Mouse (Mus musculus): ENCODE measurements around the gene Hist1h2ab. TPM values are rescaled to one million over a fixed set of nuclear protein-coding genes. Genes with fewer than 3 reads are reported as not detected.
"Not testable (repeated sequence)": the region's sequence is repeated elsewhere in the genome, so short reads cannot be mapped to it uniquely, and the experiment has no call there.

Gene Hist1h2ab
- polyA plus RNA-seq (2015; fragmentation: Nextera tagmentation; extraction: Ambion mirVana): 3.7 and 6.8 TPM in 2 replicates

DNA sequence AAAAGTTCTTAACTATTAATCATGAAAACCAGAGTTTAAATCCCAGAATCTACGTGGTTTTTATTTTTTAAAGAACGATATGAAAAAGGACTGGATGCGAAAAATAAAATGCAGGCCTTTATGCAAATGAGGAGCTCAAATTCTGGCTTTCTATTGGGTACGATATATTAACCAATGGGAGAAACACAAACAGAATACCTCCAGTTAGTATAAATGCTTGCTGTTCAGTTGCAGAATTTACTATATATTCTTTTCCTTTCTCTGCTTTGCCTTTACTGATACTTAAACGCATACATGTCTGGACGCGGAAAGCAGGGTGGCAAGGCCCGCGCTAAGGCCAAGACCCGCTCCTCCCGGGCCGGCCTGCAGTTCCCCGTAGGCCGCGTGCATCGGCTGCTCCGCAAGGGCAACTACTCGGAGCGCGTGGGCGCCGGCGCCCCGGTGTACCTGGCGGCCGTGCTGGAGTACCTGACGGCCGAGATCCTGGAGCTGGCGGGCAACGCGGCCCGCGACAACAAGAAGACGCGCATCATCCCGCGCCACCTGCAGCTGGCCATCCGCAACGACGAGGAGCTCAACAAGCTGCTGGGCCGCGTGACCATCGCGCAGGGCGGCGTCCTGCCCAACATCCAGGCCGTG, at the start of gene Hist1h2ab:
Hist1h2ab (plus strand) TSS at position 288 of the 639 bp plus-strand sequence.
- Histone ChIP-seq H3K4me3 (ENCODE audit: low read length) (peak within 1 kb of the TSS; percentile 46), H3K27ac (ENCODE audit: low read depth, low read length) (peak within 1 kb of the TSS; percentile 93), H3K9ac (ENCODE audit: low read depth, low read length) (peak within 1 kb of the TSS; percentile 60; the same call in 1 of the 2 replicates), H3K4me2 (ENCODE audit: low read length) (peak within 1 kb of the TSS; percentile 79)
- H3K9me3 ChIP-seq (ENCODE audit: control insufficient read depth, low read length); H3K27me3 ChIP-seq (replicated peaks; ENCODE audit: control insufficient read depth, insufficient read depth, low read length); H3K4me1 ChIP-seq (ENCODE audit: control insufficient read depth, insufficient read depth, low read depth, low read length); H3K36me3 ChIP-seq (ENCODE audit: control insufficient read depth, insufficient read depth, low read length): not testable (repeated sequence)
- under 1% methylated on average over 25 of the region's 47 CpGs for WGBS
- ATAC-seq: peak; percentile 67

DNA sequence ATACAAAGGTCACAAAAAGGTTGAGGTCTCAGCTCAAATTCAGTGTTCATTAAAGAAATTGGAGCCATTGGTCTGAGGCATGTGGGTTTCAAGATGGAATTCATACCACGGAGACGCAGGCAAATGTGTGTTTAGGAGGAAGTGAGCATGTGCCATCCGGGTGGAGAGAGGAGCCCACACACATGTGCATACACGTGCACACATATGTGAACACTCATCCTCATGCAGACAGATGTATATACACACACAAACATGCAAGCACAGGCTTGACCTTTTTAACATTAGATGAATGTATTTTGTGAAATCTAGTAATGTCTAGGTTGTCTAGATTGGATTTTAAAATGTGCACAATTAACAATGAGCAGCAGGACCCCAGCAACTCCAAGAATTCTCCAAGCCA, 48.7 kb upstream of the Hist1h2ab start:
- H3K4me3 ChIP-seq (ENCODE audit: low read length): no peak overlapping the region
- ATAC-seq: no peak
- no peak overlapping the region for H3K4me2 ChIP-seq (ENCODE audit: low read length)
- no peaks in the 10 kb centered on the region for H3K27me3 ChIP-seq (replicated peaks; ENCODE audit: control insufficient read depth, insufficient read depth, low read length)
- 92% methylated on average over 4 of the region's 4 CpGs for WGBS
- no peak overlapping the region for H3K27ac ChIP-seq (ENCODE audit: low read depth, low read length)
- no peaks in the 10 kb centered on the region for H3K9me3 ChIP-seq (ENCODE audit: control insufficient read depth, low read length)
- peaks cover 8% of the 10 kb centered on the region for H3K4me1 ChIP-seq (ENCODE audit: control insufficient read depth, insufficient read depth, low read depth, low read length)
- no peaks in the 10 kb centered on the region for H3K36me3 ChIP-seq (ENCODE audit: control insufficient read depth, insufficient read depth, low read length)
- no peak overlapping the region for H3K9ac ChIP-seq (ENCODE audit: low read depth, low read length)

GRCm38 (mm10) chr13:23702801-23703200, 48.1 kb upstream of the Hist1h2ab start:
- H3K9ac ChIP-seq (ENCODE audit: low read depth, low read length); H3K9me3 ChIP-seq (ENCODE audit: control insufficient read depth, low read length); H3K4me2 ChIP-seq (ENCODE audit: low read length); H3K27me3 ChIP-seq (replicated peaks; ENCODE audit: control insufficient read depth, insufficient read depth, low read length); H3K4me3 ChIP-seq (ENCODE audit: low read length); ATAC-seq; H3K4me1 ChIP-seq (ENCODE audit: control insufficient read depth, insufficient read depth, low read depth, low read length); H3K36me3 ChIP-seq (ENCODE audit: control insufficient read depth, insufficient read depth, low read length); H3K27ac ChIP-seq (ENCODE audit: low read depth, low read length): not testable (repeated sequence)
- WGBS: 89% methylated on average over 2 of the region's 2 CpGs

DNA sequence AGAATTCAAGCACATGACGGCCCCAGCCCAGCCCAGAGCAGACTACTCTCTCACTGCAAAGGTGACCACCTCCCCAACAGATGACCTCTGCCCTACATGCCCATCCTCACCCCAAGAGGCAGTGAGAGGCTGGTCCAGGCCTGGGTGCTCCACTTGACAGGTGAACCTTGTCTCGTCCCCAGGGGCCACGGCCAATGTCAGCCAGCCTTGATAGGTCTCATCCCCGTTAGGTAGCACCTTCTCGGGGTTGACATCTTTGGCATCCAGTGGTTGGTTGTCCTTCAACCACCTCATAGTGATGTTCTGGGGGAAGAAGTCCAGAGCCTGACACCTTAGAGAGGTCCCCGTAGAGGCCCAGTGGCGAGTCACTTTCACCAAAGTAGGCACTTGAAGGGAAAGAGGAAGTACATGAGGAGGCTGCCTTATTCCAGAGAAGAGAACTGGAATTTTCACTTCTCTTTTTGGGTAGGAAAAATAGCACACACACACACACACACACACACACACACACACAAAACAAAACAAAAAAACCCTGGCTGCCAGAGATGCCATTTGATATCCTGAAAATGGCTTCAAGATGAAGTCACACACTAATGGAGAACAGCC, 45.1 kb upstream of the Hist1h2ab start:
- no peaks in the 10 kb centered on the region for H3K27me3 ChIP-seq (replicated peaks; ENCODE audit: control insufficient read depth, insufficient read depth, low read length)
- no peaks in the 10 kb centered on the region for H3K9me3 ChIP-seq (ENCODE audit: control insufficient read depth, low read length)
- peaks cover 6% of the 10 kb centered on the region for H3K4me1 ChIP-seq (ENCODE audit: control insufficient read depth, insufficient read depth, low read depth, low read length)
- ATAC-seq: no peak
- H3K27ac ChIP-seq (ENCODE audit: low read depth, low read length): no peak overlapping the region
- 95% methylated on average over 7 of the region's 7 CpGs for WGBS
- H3K9ac ChIP-seq (ENCODE audit: low read depth, low read length): no peak overlapping the region
- H3K4me2 ChIP-seq (ENCODE audit: low read length): no peak overlapping the region
- no peak overlapping the region for H3K4me3 ChIP-seq (ENCODE audit: low read length)
- no peaks in the 10 kb centered on the region for H3K36me3 ChIP-seq (ENCODE audit: control insufficient read depth, insufficient read depth, low read length)

GRCm38 (mm10) chr13:23706771-23707170, 44.2 kb upstream of the Hist1h2ab start:
- no peak overlapping the region for H3K9ac ChIP-seq (ENCODE audit: low read depth, low read length)
- H3K9me3 ChIP-seq (ENCODE audit: control insufficient read depth, low read length): no peaks in the 10 kb centered on the region
- WGBS: 94% methylated on average over 12 of the region's 12 CpGs
- H3K4me1 ChIP-seq (ENCODE audit: control insufficient read depth, insufficient read depth, low read depth, low read length): peaks cover 6% of the 10 kb centered on the region
- no peak overlapping the region for H3K4me2 ChIP-seq (ENCODE audit: low read length)
- H3K27me3 ChIP-seq (replicated peaks; ENCODE audit: control insufficient read depth, insufficient read depth, low read length): 0 out of 2 replicates have a peak, but pooled peaks cover 3% of the 10 kb centered on the region
- no peak overlapping the region for H3K4me3 ChIP-seq (ENCODE audit: low read length)
- no peaks in the 10 kb centered on the region for H3K36me3 ChIP-seq (ENCODE audit: control insufficient read depth, insufficient read depth, low read length)
- ATAC-seq: no peak
- no peak overlapping the region for H3K27ac ChIP-seq (ENCODE audit: low read depth, low read length)

DNA sequence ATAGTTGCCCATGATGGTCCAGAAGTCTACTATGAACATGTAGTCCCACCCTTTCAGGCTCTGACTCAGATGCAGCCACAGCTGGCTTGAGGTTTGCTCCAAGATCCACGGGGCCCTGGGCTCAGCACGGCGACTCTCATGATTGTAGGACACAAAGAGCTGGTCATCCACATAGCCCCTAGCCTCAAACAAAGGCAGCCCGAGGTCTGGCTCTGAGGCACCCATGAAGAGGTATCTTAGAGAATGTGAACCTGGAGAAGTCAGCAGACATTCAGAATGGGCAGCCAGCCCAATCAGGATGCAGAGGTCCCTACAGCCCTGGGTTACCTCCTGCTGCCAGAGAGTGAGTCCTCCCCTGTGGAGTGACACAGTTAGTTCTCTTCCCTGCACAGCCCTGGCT, 42.9 kb upstream of the Hist1h2ab start:
- Histone ChIP-seq H3K36me3 (ENCODE audit: control insufficient read depth, insufficient read depth, low read length) (no peaks in the 10 kb centered on the region), H3K9ac (ENCODE audit: low read depth, low read length) (no peak overlapping the region), H3K4me2 (ENCODE audit: low read length) (no peak overlapping the region), H3K4me1 (ENCODE audit: control insufficient read depth, insufficient read depth, low read depth, low read length) (peaks cover 6% of the 10 kb centered on the region), H3K27ac (ENCODE audit: low read depth, low read length) (no peak overlapping the region), H3K9me3 (ENCODE audit: control insufficient read depth, low read length) (no peaks in the 10 kb centered on the region), H3K27me3 (replicated peaks; ENCODE audit: control insufficient read depth, insufficient read depth, low read length) (0 out of 2 replicates have a peak, but pooled peaks cover 3% of the 10 kb centered on the region), H3K4me3 (ENCODE audit: low read length) (no peak overlapping the region)
- ATAC-seq: no peak
- 90% methylated on average over 4 of the region's 4 CpGs for WGBS

- 78% methylated on average over 4 of the region's 4 CpGs for WGBS
- no peak for ATAC-seq
- H3K9ac ChIP-seq (ENCODE audit: low read depth, low read length): no peak overlapping the region
- H3K4me3 ChIP-seq (ENCODE audit: low read length): no peak overlapping the region
- H3K27me3 ChIP-seq (replicated peaks; ENCODE audit: control insufficient read depth, insufficient read depth, low read length): 0 out of 2 replicates have a peak, but pooled peaks cover 3% of the 10 kb centered on the region
- no peaks in the 10 kb centered on the region for H3K36me3 ChIP-seq (ENCODE audit: control insufficient read depth, insufficient read depth, low read length)
- no peaks in the 10 kb centered on the region for H3K9me3 ChIP-seq (ENCODE audit: control insufficient read depth, low read length)
- no peak overlapping the region for H3K4me2 ChIP-seq (ENCODE audit: low read length)
- no peak overlapping the region for H3K27ac ChIP-seq (ENCODE audit: low read depth, low read length)
- H3K4me1 ChIP-seq (ENCODE audit: control insufficient read depth, insufficient read depth, low read depth, low read length): peaks cover 6% of the 10 kb centered on the region
Measured at GRCm38 (mm10) chr13:23708654-23709053, 42.3 kb upstream of the Hist1h2ab start.

DNA sequence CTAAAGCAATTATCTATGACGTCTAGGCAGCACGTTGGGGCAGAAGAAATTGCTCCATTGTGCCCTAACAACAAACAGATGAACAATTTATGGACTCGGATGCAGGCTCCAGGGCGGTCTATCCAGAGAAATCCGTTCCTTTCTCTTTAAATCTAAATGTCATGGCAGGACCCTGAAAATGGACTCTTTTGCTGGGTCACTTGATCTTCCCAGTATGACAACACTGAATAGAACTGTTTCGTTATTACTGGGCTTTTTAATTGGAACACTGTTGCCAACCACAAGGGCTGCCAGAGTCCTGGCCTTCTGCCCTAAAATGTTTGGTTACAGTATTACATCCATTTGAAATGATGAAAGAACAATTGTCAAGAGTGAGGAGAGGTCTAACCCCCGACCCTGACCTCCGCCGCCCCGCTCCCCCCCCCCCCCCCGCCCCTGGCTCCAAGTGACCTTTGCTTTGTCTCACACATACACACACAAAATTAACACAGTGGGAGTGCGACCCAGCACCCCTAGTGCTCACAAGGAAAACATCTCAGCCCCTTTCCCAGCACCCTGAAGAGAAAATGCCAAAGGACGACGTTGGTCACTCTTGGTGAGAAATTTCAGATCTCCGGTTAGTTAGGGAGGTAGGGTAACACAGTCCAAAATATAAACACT, 41.1 kb upstream of the Hist1h2ab start:
- Histone ChIP-seq H3K27ac (ENCODE audit: low read depth, low read length) (peak overlapping the region; percentile 34; the same call in 1 of the 2 replicates), H3K4me1 (ENCODE audit: control insufficient read depth, insufficient read depth, low read depth, low read length) (peaks cover 6% of the 10 kb centered on the region), H3K27me3 (replicated peaks; ENCODE audit: control insufficient read depth, insufficient read depth, low read length) (0 out of 2 replicates have a peak, but pooled peaks cover 3% of the 10 kb centered on the region), H3K4me2 (ENCODE audit: low read length) (peak overlapping the region; percentile 76), H3K9ac (ENCODE audit: low read depth, low read length) (peak overlapping the region; percentile 61), H3K9me3 (ENCODE audit: control insufficient read depth, low read length) (no peaks in the 10 kb centered on the region), H3K36me3 (ENCODE audit: control insufficient read depth, insufficient read depth, low read length) (no peaks in the 10 kb centered on the region), H3K4me3 (ENCODE audit: low read length) (peak overlapping the region; percentile 38)
- ATAC-seq: no peak
- 8% methylated on average over 15 of the region's 15 CpGs for WGBS
